Mouse (Mus musculus) stomach, embryonic 16.5 days (tissue): ENCODE results near the gene Cdhr4. TPM values are rescaled to one million over a fixed set of nuclear protein-coding genes. Genes with fewer than 3 reads are reported as not detected.

ENCODE experiments used
- ATAC-seq: fragments of 200-750 bp; cut with Nextera tagmentation; 2 replicates; pipeline ENCODE4 v1.8.0; 2017; ENCODE audit warnings: moderate number of reproducible peaks, moderate TSS enrichment; ENCODE audit not compliant: insufficient read depth, low FRiP score
- H3K27ac ChIP-seq: fragments of 300-500 bp; sonication (generic); 2 replicates; pipeline ENCODE4 v1.5.1; 2014; ENCODE audit warnings: low read length
- H3K27me3 ChIP-seq: fragments of 300-500 bp; sonication (generic); 2 replicates; pipeline ENCODE4 v1.6.1; 2014; ENCODE audit warnings: low read length, control low read depth, mixed read lengths; ENCODE audit not compliant: control insufficient read depth, insufficient read depth
- H3K36me3 ChIP-seq: fragments of 300-500 bp; sonication (generic); 2 replicates; pipeline ENCODE4 v1.6.1; 2014; ENCODE audit warnings: low read length; ENCODE audit not compliant: control insufficient read depth, insufficient read depth
- H3K4me1 ChIP-seq: fragments of 300-500 bp; sonication (generic); 2 replicates; pipeline ENCODE4 v1.6.1; 2014; ENCODE audit warnings: low read length, control low read depth, mixed read lengths; ENCODE audit not compliant: control insufficient read depth, insufficient read depth
- H3K4me2 ChIP-seq: fragments of 300-500 bp; sonication (generic); 2 replicates; pipeline ENCODE4 v1.6.1; 2014; ENCODE audit warnings: low read depth, low read length, mixed read lengths
- H3K4me3 ChIP-seq: fragments of 300-500 bp; sonication (generic); replicated peaks from 2 replicates; pipeline ENCODE4 v1.5.1; 2014; ENCODE audit warnings: mild to moderate bottlenecking, low read length
- H3K9ac ChIP-seq: fragments of 300-500 bp; sonication (generic); 2 replicates; pipeline ENCODE4 v1.6.1; 2014; ENCODE audit warnings: low read length
- H3K9me3 ChIP-seq: fragments of 300-500 bp; sonication (generic); replicated peaks from 2 replicates; pipeline ENCODE4 v1.6.1; 2016; ENCODE audit warnings: low read length, control low read depth; ENCODE audit not compliant: control insufficient read depth
- WGBS: fragments of 180-500 bp; shearing (Covaris S2); extraction: QIAGEN DNeasy Blood & Tissue Kit; methylation state at CpG from one replicate; pipeline ENCODE4 v1.1.7; 2014; 5-methylcytosine and 5-hydroxymethylcytosine counted together
- polyA plus RNA-seq: library from polyadenylated mRNA; unstranded; fragments of >200 nt; fragmentation: Nextera tagmentation; extraction: Ambion mirVana; gene quantifications from 2 replicates; pipeline ENCODE4 v1.2.1, GENCODE M21; 2015

Gene Cdhr4
- polyA plus RNA-seq, 1 experiment from 2014 or later = 12.7 TPM

- H3K9ac ChIP-seq = peak overlapping the region; percentile 81
- WGBS = 48% methylated on average over 19 of the region's 19 CpGs
- H3K27ac ChIP-seq = peak overlapping the region; percentile 100
- H3K4me2 ChIP-seq = peak overlapping the region; percentile 81
- no peak for ATAC-seq
- H3K36me3 ChIP-seq = no peaks in the 10 kb centered on the region
- peaks cover 45% of the 10 kb centered on the region for H3K4me1 ChIP-seq
- H3K4me3 ChIP-seq = peak overlapping the region; percentile 65
- H3K27me3 ChIP-seq = no peaks in the 10 kb centered on the region
- H3K9me3 ChIP-seq = no peaks in the 10 kb centered on the region
Observed at GRCm38 (mm10) chr9:107984052-107984753, 8.1 kb upstream of the Cdhr4 start.

GRCm38 (mm10) chr9:107984754-107985055, 7.6 kb upstream of the Cdhr4 start:
- H3K4me1 ChIP-seq = peaks cover 45% of the 10 kb centered on the region
- no peaks in the 10 kb centered on the region for H3K9me3 ChIP-seq
- 37% methylated on average over 9 of the region's 9 CpGs for WGBS

GRCm38 (mm10) chr9:107985131-107986119, 6.9 kb upstream of the Cdhr4 start, which contains the start of gene Inka1:
Inka1 (minus strand) TSS chr9:107985879.
- peak; percentile 70 for ATAC-seq
- no peaks in the 10 kb centered on the region for H3K27me3 ChIP-seq
- peaks cover 45% of the 10 kb centered on the region for H3K4me1 ChIP-seq

More at GRCm38 (mm10) chr9:107984754-107985055, 7.6 kb upstream of the Cdhr4 start:
- Histone ChIP-seq H3K4me3 (peak overlapping the region; percentile 65), H3K9ac (peak overlapping the region; percentile 81), H3K27me3 (no peaks in the 10 kb centered on the region), H3K36me3 (no peaks in the 10 kb centered on the region), H3K27ac (peak overlapping the region; percentile 100), H3K4me2 (peak overlapping the region; percentile 81)
- ATAC-seq = no peak

GRCm38 (mm10) chr9:107986376-107986775, 5.9 kb upstream of the Cdhr4 start:
- peaks cover 36% of the 10 kb centered on the region for H3K4me1 ChIP-seq

More at GRCm38 (mm10) chr9:107985131-107986119, 6.9 kb upstream of the Cdhr4 start, which contains the start of gene Inka1:
- H3K4me2 ChIP-seq = peak within 1 kb of the TSS; percentile 81
- H3K9ac ChIP-seq = peak within 1 kb of the TSS; percentile 81
- H3K9me3 ChIP-seq = no peaks in the 10 kb centered on the region
- no peaks in the 10 kb centered on the region for H3K36me3 ChIP-seq
- H3K4me3 ChIP-seq = peak within 1 kb of the TSS; percentile 65
- H3K27ac ChIP-seq = peak within 1 kb of the TSS; percentile 100
- under 1% methylated on average over 58 of the region's 58 CpGs for WGBS

GRCm38 (mm10) chr9:107987950-107988349, 4.3 kb upstream of the Cdhr4 start:
- no peaks in the 10 kb centered on the region for H3K9me3 ChIP-seq
- H3K4me3 ChIP-seq = no peak overlapping the region
- H3K27ac ChIP-seq = no peak overlapping the region
- 65% methylated on average over 3 of the region's 3 CpGs for WGBS
- H3K9ac ChIP-seq = no peak overlapping the region
- no peak overlapping the region for H3K4me2 ChIP-seq
- peaks cover 21% of the 10 kb centered on the region for H3K4me1 ChIP-seq
- no peaks in the 10 kb centered on the region for H3K36me3 ChIP-seq
- ATAC-seq = no peak
- H3K27me3 ChIP-seq = no peaks in the 10 kb centered on the region

More at GRCm38 (mm10) chr9:107986376-107986775, 5.9 kb upstream of the Cdhr4 start:
- peak; percentile 22 for ATAC-seq
- Histone ChIP-seq H3K9me3 (no peaks in the 10 kb centered on the region), H3K36me3 (no peaks in the 10 kb centered on the region), H3K4me2 (peak overlapping the region; percentile 81), H3K27me3 (no peaks in the 10 kb centered on the region), H3K27ac (peak overlapping the region; percentile 100), H3K9ac (peak overlapping the region; percentile 81; the same call in 1 of the 2 replicates), H3K4me3 (peak overlapping the region; percentile 65)
- 2% methylated on average over 18 of the region's 18 CpGs for whole genome bisulfite sequencing

GRCm38 (mm10) chr9:107993013-107993412, 716 bp downstream of the Cdhr4 start:
- Histone ChIP-seq H3K4me3 (no peak overlapping the region), H3K4me2 (no peak overlapping the region), H3K27ac (no peak overlapping the region), H3K9ac (no peak overlapping the region), H3K9me3 (no peaks in the 10 kb centered on the region), H3K27me3 (no peaks in the 10 kb centered on the region), H3K36me3 (no peaks in the 10 kb centered on the region), H3K4me1 (no peaks in the 10 kb centered on the region)
- no peak for ATAC-seq
- 86% methylated on average over 11 of the region's 11 CpGs for WGBS

- no peaks in the 10 kb centered on the region for H3K27me3 ChIP-seq
- 53% methylated on average over 2 of the region's 2 CpGs for WGBS
- H3K9me3 ChIP-seq = no peaks in the 10 kb centered on the region
Observed at GRCm38 (mm10) chr9:107994464-107994863, 2.2 kb downstream of the Cdhr4 start.

GRCm38 (mm10) chr9:107995513-107995912, 3.2 kb downstream of the Cdhr4 start:
- 91% methylated on average over 21 of the region's 21 CpGs for WGBS

More at GRCm38 (mm10) chr9:107994464-107994863, 2.2 kb downstream of the Cdhr4 start:
- H3K4me2 ChIP-seq = no peak overlapping the region
- no peak for ATAC-seq
- H3K9ac ChIP-seq = no peak overlapping the region
- no peak overlapping the region for H3K4me3 ChIP-seq
- no peaks in the 10 kb centered on the region for H3K36me3 ChIP-seq
- H3K4me1 ChIP-seq = no peaks in the 10 kb centered on the region
- no peak overlapping the region for H3K27ac ChIP-seq

GRCm38 (mm10) chr9:107996049-107996448, 3.8 kb downstream of the Cdhr4 start, which contains the start of gene Gm20662:
Gm20662 (plus strand) TSS chr9:107996349.
- H3K36me3 ChIP-seq = no peaks in the 10 kb centered on the region

More at GRCm38 (mm10) chr9:107995513-107995912, 3.2 kb downstream of the Cdhr4 start:
- H3K27ac ChIP-seq = no peak overlapping the region
- no peak for ATAC-seq
- no peak overlapping the region for H3K4me3 ChIP-seq
- no peak overlapping the region for H3K4me2 ChIP-seq
- H3K4me1 ChIP-seq = no peaks in the 10 kb centered on the region
- H3K36me3 ChIP-seq = no peaks in the 10 kb centered on the region
- H3K9ac ChIP-seq = no peak overlapping the region
- no peaks in the 10 kb centered on the region for H3K9me3 ChIP-seq
- no peaks in the 10 kb centered on the region for H3K27me3 ChIP-seq

More at GRCm38 (mm10) chr9:107996049-107996448, 3.8 kb downstream of the Cdhr4 start, which contains the start of gene Gm20662:
- no peak for ATAC-seq
- Histone ChIP-seq H3K4me2 (no peak within 1 kb of the TSS), H3K9ac (no peak within 1 kb of the TSS), H3K4me1 (no peaks in the 10 kb centered on the region), H3K27ac (no peak within 1 kb of the TSS), H3K9me3 (no peaks in the 10 kb centered on the region), H3K27me3 (no peaks in the 10 kb centered on the region), H3K4me3 (no peak within 1 kb of the TSS)
- WGBS = 91% methylated on average over 5 of the region's 5 CpGs
